Mouse (Mus musculus) liver, adult 2 months (tissue): ENCODE results near the gene Gm11939.

Experiments used
- CTCF ChIP-seq: fragments of 200-500 bp; IDR thresholded peaks from 2 replicates; pipeline ENCODE4 v1.5.1; 2011; ENCODE audit warnings: low read depth, low read length, control low read depth
- POLR2A ChIP-seq: fragments of 200-500 bp; IDR thresholded peaks from 2 replicates; pipeline ENCODE4 v1.6.1; 2011; ENCODE audit warnings: low read length, control low read depth; ENCODE audit not compliant: insufficient read depth; ENCODE audit errors: extremely low read depth

DNA sequence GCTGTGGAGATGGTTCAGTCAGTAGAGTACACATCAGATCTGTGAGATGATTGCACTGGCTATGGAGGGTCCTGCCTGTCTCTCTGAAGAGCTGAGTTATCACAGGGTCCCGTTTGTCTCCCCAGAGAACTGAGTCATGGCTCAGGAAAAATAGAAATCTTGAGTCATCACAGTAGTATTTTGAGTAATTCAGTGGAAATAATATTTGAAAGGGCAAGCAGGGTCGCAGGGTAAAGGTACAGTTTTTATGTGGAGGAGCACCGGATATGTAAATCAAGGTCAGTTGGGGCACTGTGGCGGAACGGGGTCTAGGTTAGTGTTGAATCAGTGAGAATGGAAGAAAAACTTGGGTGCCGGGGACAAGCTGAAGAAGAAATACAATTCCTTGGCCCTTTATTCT lies 3.3 kb upstream of the Gm11939 start:
- TF ChIP-seq CTCF (no peak), POLR2A (no peak)
